Mouse (Mus musculus) liver, adult 2 months (tissue): ENCODE measurements at regions not wholly inside any gene's neighbourhood (a gene's known extent, or its start where the extent isn't known, plus 50 kb on each side); places are given as distances from the start of the nearest gene placed in this dataset.

Experiments
- DNase-seq: peaks from one replicate; pipeline ENCODE4 v3.0.0-alpha.2; 2011; ENCODE audit warnings: low read depth, low spot score; ENCODE audit errors: extremely low read depth
- H3K27ac ChIP-seq: fragments of 200-500 bp; replicated peaks from 2 replicates; pipeline ENCODE4 v1.5.1; 2012; ENCODE audit warnings: low read depth, mild to moderate bottlenecking, control low read depth, inconsistent platforms, low read length; ENCODE audit not compliant: insufficient read depth
- H3K27me3 ChIP-seq: fragments of 200-500 bp; 2 replicates; pipeline ENCODE4 v1.6.1; 2012; ENCODE audit warnings: mild to moderate bottlenecking, moderate library complexity, low read length, inconsistent platforms; ENCODE audit not compliant: control insufficient read depth, insufficient read depth
- H3K36me3 ChIP-seq: fragments of 200-500 bp; 2 replicates; pipeline ENCODE4 v1.6.1; 2012; ENCODE audit warnings: low read length, inconsistent platforms; ENCODE audit not compliant: control insufficient read depth, insufficient read depth
- H3K4me1 ChIP-seq: fragments of 200-500 bp; 2 replicates; pipeline ENCODE4 v1.6.1; 2011; ENCODE audit warnings: low read length; ENCODE audit not compliant: control insufficient read depth, insufficient read depth
- H3K4me3 ChIP-seq: fragments of 200-500 bp; 2 replicates; pipeline ENCODE4 v1.5.1; 2011; ENCODE audit warnings: low read depth, mild to moderate bottlenecking, control low read depth, low read length, moderate library complexity; ENCODE audit not compliant: insufficient read depth
- H3K79me2 ChIP-seq: fragments of 200-500 bp; 2 replicates; pipeline ENCODE4 v1.6.1; 2012; ENCODE audit warnings: inconsistent platforms, mild to moderate bottlenecking, low read length, moderate library complexity; ENCODE audit not compliant: control insufficient read depth, insufficient read depth
- H3K9ac ChIP-seq: fragments of 200-500 bp; 2 replicates; pipeline ENCODE4 v1.6.1; 2012; ENCODE audit warnings: low read depth, mild to moderate bottlenecking, control low read depth, inconsistent platforms, low read length
- CTCF ChIP-seq: fragments of 200-500 bp; IDR thresholded peaks from 2 replicates; pipeline ENCODE4 v1.5.1; 2011; ENCODE audit warnings: low read depth, low read length, control low read depth
- POLR2A ChIP-seq: fragments of 200-500 bp; IDR thresholded peaks from 2 replicates; pipeline ENCODE4 v1.6.1; 2011; ENCODE audit warnings: low read length, control low read depth; ENCODE audit not compliant: insufficient read depth; ENCODE audit errors: extremely low read depth
- WGBS: fragments of 180-500 bp; shearing (Covaris S2); methylation state at CpG from one replicate; pipeline ENCODE4 v1.1.7; 2018; 5-methylcytosine and 5-hydroxymethylcytosine counted together

DNA sequence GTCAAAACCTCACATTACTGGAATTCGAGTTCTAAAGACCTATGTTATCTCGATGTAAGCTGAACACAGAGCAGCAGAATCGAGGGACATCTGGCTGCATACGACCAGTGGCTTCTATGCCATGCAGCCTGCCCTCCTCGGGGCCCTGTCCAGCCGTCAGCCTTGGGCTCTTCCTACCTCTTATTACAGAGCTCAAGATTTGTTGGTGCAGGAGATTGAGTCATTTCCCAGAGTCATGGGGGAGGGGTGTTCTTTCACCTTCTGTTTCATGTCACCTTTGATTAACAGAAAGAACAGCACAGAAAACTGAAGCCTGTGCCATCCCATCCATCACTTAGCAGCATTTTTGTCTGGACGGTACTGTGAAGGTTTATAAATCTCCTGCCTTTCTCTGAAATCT, 52.1 kb downstream of the Sst start:
- no peaks in the 10 kb centered on the region for H3K4me1 ChIP-seq
- no peaks in the 10 kb centered on the region for H3K79me2 ChIP-seq
- no peak overlapping the region for H3K9ac ChIP-seq
- no peak overlapping the region for H3K27ac ChIP-seq
- no peaks in the 10 kb centered on the region for H3K27me3 ChIP-seq
- 53% methylated on average over 7 of the region's 7 CpGs for WGBS
- no peak for DNase-seq
- no peaks in the 10 kb centered on the region for H3K36me3 ChIP-seq
- no peak for TF ChIP-seq CTCF
- TF ChIP-seq POLR2A = no peak
- H3K4me3 ChIP-seq = no peak overlapping the region

- Histone ChIP-seq H3K4me1 (no peaks in the 10 kb centered on the region), H3K27me3 (no peaks in the 10 kb centered on the region), H3K9ac (no peak overlapping the region), H3K4me3 (no peak overlapping the region), H3K27ac (no peak overlapping the region), H3K79me2 (no peaks in the 10 kb centered on the region), H3K36me3 (no peaks in the 10 kb centered on the region)
- DNase-seq = no peak
- 76% methylated on average over 2 of the region's 2 CpGs for WGBS
- TF ChIP-seq POLR2A = no peak
- no peak for TF ChIP-seq CTCF
Measured at GRCm38 (mm10) chr16:23838114-23838513, 52.6 kb downstream of the Sst start.

GRCm38 (mm10) chr16:23834991-23835390, 55.8 kb downstream of the Sst start:
- no peak overlapping the region for H3K9ac ChIP-seq
- TF ChIP-seq CTCF (no peak), POLR2A (no peak)
- WGBS = 53% methylated on average over 4 of the region's 4 CpGs
- DNase-seq = no peak
- H3K79me2 ChIP-seq = no peaks in the 10 kb centered on the region
- H3K27me3 ChIP-seq = no peaks in the 10 kb centered on the region
- no peak overlapping the region for H3K4me3 ChIP-seq
- H3K27ac ChIP-seq = no peak overlapping the region
- no peaks in the 10 kb centered on the region for H3K4me1 ChIP-seq
- no peaks in the 10 kb centered on the region for H3K36me3 ChIP-seq

DNA sequence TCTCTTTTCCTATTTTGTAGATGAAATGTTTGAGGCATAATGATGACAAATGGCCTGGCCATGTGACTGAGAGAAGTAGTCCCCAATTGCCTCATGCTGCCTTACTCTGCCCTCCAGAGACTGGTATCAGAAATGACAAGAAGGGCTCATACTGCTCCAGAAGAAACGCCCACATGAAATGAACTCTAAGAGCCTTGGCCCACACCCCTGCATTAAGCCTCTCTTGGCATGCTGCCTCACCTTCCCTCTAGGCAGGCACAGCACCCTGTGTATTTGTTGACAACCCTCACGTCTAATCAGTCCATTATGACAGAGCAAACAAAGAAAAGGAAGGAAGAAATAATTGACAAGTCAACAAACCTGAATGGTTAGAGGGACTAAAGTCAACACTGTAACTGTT, 57.2 kb downstream of the Sst start:
- TF ChIP-seq POLR2A = no peak
- Histone ChIP-seq H3K4me1 (no peaks in the 10 kb centered on the region), H3K27me3 (no peaks in the 10 kb centered on the region), H3K36me3 (no peaks in the 10 kb centered on the region), H3K79me2 (no peaks in the 10 kb centered on the region), H3K4me3 (no peak overlapping the region), H3K9ac (no peak overlapping the region), H3K27ac (no peak overlapping the region)
- DNase-seq = no peak
- 28% methylated on average over 2 of the region's 2 CpGs for WGBS

DNA sequence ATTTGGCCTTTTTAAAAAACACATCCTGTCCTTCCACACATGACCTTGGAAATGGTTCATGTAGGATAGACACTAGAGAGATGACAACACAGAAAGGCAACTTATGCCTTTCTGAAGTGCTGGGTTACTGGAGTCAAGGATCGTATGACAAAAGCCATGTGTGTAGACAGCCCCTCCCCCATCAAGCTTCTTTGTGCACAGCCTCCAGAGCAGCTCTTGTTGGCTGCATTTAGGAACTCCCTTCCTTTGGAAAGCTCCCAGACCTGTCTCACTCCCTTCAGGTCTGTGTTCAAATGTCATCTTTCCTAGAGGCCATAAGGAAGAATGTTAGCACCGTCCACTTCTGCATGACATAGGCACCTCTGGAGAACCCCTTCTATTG, 57.7 kb downstream of the Sst start:
- TF ChIP-seq POLR2A (no peak), CTCF (no peak)
- H3K4me3 ChIP-seq = no peak overlapping the region
- H3K79me2 ChIP-seq = no peaks in the 10 kb centered on the region
- no peaks in the 10 kb centered on the region for H3K36me3 ChIP-seq
- no peaks in the 10 kb centered on the region for H3K4me1 ChIP-seq
- no peaks in the 10 kb centered on the region for H3K27me3 ChIP-seq
- no peak overlapping the region for H3K27ac ChIP-seq
- WGBS = 68% methylated on average over 2 of the region's 2 CpGs
- no peak overlapping the region for H3K9ac ChIP-seq
- no peak for DNase-seq

DNA sequence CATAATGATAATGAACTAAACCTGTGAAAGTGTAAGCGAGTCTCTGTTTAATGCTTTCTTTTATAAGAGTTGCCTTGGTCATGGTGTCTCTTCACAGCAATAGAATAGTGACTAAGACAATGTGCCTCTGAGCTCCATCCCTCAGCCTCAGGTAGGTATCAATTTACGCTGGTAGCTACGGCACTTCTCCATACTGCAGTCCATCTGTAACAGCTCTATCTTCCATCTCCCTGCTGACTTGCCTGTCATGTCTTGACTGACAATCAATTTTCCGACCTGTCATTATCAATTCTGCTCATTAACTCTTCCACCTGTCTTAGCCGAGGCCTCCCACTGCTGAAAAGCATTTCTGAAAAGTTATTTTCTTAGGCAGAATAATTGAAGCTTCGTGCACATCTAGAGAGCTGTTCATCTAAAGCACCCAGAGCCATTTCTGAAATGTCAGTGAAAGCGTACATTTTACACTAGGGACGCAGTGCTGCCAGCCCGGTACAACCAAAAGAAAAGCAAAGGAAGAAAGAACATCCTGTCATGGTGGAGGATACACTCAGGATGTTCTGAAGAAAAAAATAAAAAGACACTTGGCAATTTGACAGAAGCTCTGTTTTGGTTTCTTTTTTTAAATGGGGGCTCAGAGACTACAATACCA, 58.2 kb downstream of the Sst start:
- Histone ChIP-seq H3K4me1 (no peaks in the 10 kb centered on the region), H3K27ac (no peak overlapping the region), H3K4me3 (no peak overlapping the region), H3K27me3 (no peaks in the 10 kb centered on the region), H3K36me3 (no peaks in the 10 kb centered on the region), H3K79me2 (no peaks in the 10 kb centered on the region), H3K9ac (no peak overlapping the region)
- no peak for TF ChIP-seq POLR2A
- no peak for TF ChIP-seq CTCF
- 86% methylated on average over 9 of the region's 9 CpGs for WGBS
- DNase-seq = no peak
